Mouse (Mus musculus): ENCODE results near the gene Ttc16.

Ttc16 gene

DNA sequence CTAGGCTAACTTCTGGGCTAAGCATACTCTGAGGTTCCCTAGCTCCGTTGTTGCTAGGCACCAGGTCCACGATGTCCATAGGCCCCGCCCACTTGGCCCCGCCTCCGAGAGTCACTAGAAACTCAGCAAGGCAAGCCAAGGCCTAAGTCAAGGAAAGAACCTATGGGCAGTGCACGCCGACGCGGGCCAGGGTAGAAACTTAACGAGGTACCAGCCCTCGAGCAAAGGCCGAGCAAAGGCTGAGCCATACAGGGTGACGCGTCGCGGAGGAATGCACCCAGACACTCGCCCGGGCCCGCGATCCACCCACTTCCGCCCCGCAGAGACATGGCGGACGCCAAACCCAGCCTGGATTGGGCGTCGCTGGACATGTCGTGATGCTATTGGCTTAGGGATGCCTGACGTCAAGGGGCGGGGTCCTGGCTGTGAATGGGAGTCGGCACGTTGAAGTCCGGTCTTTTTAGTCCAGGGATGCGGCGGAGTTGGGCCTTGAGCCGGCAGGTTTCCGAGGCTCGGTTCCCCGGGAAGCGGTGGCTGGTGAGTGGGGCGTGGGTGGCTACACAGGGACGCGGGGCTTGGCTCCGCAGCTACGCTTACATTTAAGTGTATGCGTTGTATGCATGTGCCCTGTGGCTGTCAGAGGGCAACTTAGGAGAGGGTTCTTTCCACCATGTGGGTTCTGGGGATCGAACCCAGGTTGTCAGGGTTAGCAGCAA lies at the start of gene Ttc16, which contains the start of gene Ptrh1:
TSS of gene Ttc16 (minus strand) at position 275 of the 716 bp plus-strand sequence.
TSS of gene Ptrh1 (plus strand) at position 428 of the 716 bp plus-strand sequence.
- DNase-seq: peak; percentile 100

DNA sequence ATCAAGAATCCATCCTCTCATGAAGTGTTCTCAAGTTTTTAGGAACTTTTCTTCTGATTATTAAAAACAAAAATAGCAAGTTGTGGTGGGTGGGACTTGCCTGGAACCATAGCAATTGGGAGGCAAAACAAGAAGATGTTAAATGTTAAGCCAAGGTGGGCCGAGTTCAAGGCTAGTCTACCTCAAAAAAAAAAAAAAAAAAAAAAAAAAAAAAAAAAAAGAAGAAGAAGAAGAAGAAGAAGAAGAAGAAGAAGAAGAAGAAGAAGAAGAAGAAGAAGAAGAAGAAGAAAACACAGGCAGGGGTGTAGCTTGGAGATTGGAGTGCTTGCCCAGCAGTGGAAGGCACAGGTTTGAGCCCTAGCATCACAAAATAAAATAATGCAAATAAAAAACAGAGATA lies 49.3 kb upstream of the Ttc16 start:
- no peak for DNase-seq

GRCm38 (mm10) chr2:32824181-32824580 lies 48.7 kb upstream of the Ttc16 start:
- DNase-seq: no peak

DNA sequence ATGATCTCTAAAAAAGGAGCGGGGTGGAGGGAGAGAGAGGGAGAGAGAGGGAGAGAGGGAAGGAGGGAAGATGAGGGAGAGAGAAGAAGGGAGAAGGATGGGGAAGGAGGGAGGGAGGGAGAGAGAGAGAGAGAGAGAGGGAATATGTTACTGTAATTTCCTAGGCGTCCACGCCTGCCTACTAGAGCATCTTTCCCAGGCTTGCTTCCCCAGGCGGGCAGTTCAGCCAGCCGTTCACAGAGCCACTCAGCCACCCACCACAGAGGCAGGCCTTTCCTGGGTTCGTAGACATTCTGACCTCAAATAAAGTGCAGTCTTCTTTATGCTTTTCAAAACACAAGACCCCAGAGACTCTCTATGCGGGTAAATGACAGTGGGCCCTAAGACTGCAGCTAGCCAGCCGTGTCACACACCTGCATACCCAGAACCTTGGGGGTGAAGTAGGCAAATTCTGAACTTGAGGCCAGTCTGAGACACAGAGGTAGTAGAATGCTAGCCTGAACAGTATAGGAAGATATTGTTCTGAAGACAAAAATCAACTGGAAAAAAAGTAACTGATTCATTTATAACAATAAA lies 48.2 kb upstream of the Ttc16 start:
- no peak for DNase-seq

GRCm38 (mm10) chr2:32823153-32823552 lies 47.7 kb upstream of the Ttc16 start:
- no peak for DNase-seq

- no peak for DNase-seq
These were observed 47.2 kb upstream of the Ttc16 start for GRCm38 (mm10) chr2:32822643-32823042.

- peak; percentile 67 for DNase-seq
These were observed 45.8 kb upstream of the Ttc16 start for GRCm38 (mm10) chr2:32821041-32821802.

DNA sequence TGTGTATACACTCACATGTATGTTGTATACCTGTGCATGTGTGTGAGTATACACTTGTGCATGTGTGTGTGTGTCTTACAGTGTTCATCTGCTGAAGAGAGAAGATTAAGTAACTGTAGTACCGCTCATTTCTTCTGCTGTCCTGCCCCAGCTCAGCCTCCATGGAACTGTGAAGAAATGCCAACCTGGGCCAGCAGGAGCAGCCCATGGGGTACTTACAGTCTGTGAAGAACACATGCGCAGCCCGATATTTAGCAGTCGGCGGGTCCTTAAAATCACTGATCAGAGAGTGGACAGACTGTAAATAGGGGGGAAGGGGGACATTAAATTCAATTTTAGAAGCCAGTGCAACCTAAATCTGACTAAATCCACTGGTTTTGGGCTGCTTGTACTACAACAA lies 42.8 kb upstream of the Ttc16 start:
- no peak for DNase-seq

DNA sequence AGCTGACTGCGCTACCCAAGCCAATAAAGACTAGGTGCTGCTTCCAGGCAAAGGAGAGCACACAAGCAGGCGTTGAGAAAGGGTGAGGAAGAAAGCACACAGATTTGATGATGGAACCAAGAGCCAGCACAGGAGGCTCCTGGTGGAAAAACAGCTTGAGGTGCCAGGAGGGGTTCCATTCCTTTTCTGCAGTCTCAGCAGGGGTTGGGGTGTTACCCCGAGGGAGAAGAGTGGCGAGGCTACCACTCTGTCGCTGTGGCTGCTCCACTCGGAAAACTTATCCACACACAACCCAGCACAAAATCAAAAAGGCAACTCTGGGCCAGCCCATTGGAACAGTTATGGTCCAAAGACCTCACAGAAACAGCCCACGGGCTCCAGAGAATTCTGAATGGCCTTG lies 42.2 kb upstream of the Ttc16 start:
- no peak for DNase-seq

- DNase-seq: peak; percentile 57
These were observed 41.6 kb upstream of the Ttc16 start for GRCm38 (mm10) chr2:32816946-32817581.

DNA sequence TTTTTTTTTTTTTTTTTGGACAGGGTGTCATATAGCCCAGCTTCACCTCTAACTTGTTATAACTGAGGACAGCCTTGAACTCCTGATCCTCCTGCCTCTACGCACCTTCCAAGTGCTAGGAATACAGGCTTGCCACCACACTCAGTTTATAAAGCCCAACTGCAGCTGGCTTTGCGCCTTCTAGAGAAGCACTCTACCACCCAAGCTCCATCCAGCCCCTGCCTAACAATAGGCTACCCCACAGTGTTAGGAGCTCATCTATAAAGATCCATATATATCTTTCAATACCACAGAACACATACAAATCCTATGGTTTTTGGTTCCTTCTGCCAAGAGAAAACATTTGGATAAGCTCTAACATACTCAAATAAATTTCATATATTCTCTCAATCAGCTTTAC lies 41.1 kb upstream of the Ttc16 start:
- no peak for DNase-seq

GRCm38 (mm10) chr2:32811959-32812358 lies 36.5 kb upstream of the Ttc16 start:
- no peak for DNase-seq

DNA sequence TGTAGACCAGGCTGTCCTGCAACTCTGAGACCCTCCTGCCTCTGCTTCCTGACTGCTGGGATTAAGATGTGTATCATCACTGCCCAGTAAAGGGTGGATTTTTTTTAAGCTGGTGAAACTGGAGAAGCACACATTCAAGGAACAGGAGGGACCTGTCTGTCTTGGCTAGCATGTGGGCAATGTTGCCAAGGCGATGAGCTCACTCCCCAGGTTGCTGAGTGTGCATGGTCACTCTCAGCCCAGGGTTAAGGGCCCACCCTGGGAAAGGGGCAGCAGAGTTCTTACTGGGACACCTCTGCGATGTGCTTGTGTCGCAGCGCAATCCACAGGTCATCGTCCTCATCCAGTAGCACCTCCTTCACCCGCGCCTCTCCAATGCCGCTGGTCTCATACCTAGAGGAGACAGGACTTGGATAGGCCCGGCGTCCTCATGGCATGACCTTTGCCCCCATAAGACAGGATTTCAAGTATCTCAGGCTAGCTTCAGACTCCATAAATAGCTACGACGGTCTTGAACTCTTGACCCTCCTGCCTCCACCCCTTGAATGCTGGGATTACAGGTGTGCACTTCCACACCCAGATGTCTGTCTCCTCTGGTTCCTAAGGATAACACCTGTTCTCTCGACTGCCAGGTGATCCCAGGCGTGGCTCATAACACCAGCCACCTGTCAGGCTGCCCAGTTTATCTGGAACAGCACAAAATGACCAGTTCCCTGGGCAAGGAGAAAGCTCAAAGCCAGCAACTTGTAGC lies 33.6 kb upstream of the Ttc16 start:
- DNase-seq: no peak

GRCm38 (mm10) chr2:32798251-32798962 lies 23.0 kb upstream of the Ttc16 start:
- no peak for DNase-seq

GRCm38 (mm10) chr2:32795748-32796418 lies 20.4 kb upstream of the Ttc16 start:
- no peak for DNase-seq

- peak; percentile 79 for DNase-seq
These were observed 15.9 kb upstream of the Ttc16 start for GRCm38 (mm10) chr2:32791297-32791696.

- no peak for DNase-seq
These were observed 13.1 kb upstream of the Ttc16 start for GRCm38 (mm10) chr2:32788581-32788980.

DNA sequence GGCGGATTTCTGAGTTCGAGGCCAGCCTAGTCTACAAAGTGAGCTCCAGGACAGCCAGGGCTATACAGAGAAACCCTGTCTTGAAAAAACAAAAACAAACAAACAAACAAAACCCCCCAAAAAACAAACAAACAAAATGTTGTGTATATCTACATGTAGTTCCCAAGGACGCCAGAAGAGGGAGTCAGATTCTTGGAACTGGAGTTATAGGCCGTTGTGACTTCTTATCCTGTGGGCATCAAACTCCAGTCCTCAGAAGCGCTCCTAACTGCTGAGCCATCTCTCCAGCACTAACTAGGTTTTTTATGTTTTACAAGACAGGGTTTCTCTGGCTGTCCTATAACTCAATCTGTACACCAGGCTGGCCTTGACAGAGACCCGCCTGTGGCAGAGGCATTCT lies 11.7 kb upstream of the Ttc16 start:
- DNase-seq: peak; percentile 55

DNA sequence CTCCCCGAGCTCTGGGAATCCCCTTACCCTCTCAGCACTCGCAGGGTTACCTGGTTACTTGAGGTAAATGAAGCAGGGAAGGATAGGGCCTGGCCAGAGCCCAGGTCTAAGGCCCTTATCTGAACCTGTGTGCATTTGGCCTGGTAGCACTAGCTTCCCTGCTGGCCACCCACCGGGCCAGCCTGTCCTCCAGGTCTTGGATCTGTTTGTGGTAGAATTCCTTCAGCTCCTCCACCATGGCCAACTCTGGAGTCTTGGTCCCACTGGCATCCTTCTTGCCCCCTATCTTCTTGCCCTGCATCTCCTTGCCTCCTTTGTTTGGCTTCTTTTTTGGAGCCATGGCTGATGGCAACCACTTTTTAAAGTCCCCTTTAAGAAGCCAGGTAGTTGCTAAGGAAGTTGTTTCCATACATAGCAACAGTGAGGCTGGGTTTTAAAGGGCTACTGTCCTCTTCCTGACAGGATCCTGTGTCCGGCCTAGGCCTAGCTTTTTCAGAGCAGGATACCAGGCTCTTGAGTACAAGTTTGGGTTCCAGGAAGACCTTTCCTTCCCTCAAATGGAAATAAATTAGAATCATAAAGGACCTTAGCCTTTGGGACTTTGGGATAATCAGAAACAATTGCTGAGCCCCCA lies 8.7 kb upstream of the Ttc16 start, which contains the start of gene Cfap157:
TSS of gene Cfap157 (minus strand) at position 381 of the 634 bp plus-strand sequence.
- DNase-seq: peak; percentile 71

DNA sequence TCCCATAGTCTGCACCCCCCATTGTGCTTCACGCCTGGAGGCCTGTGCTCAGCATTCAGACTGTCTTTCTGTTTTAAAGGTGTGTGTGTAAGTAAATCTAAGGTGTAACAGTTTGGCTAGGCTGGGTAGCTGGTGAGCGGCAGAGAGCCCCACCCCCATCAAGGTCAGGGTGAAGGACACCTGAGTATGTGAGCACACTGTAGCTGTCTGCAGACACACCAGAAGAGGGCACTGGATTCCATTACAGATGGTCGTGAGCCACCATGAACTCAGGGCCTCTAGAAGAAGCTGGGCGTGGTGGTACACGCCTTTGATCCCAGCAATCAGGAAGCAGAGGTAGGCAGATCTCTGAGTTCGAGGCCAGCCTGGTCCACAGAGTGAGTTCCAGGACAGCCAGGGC lies 6.3 kb upstream of the Ttc16 start:
- DNase-seq: no peak

- no peak for DNase-seq
These were observed 4.3 kb upstream of the Ttc16 start for GRCm38 (mm10) chr2:32779714-32780113.
